Mouse (Mus musculus) neural tube, embryonic 10.5 days (tissue): ENCODE data around the gene Eml4.

Source experiments
- DNase-seq: peaks from one replicate; pipeline ENCODE4 v3.0.0-alpha.2; 2017; ENCODE audit warnings: low spot score; ENCODE audit errors: extremely low spot score

The Eml4 gene

GRCm38 (mm10) chr17:83379366-83379765 lies 28.6 kb downstream of the Eml4 start:
- DNase-seq: no peak

GRCm38 (mm10) chr17:83379791-83380190 lies 29.1 kb downstream of the Eml4 start:
- DNase-seq: no peak

- no peak for DNase-seq
These were observed 32.0 kb downstream of the Eml4 start for GRCm38 (mm10) chr17:83382752-83383151.

GRCm38 (mm10) chr17:83384981-83385380 lies 34.2 kb downstream of the Eml4 start:
- no peak for DNase-seq

- DNase-seq: no peak
These were observed 36.4 kb downstream of the Eml4 start for GRCm38 (mm10) chr17:83387161-83387560.

GRCm38 (mm10) chr17:83394013-83394412 lies 43.3 kb downstream of the Eml4 start:
- DNase-seq: no peak

GRCm38 (mm10) chr17:83397571-83398100 lies 46.9 kb downstream of the Eml4 start:
- no peak for DNase-seq

- no peak for DNase-seq
These were observed 48.0 kb downstream of the Eml4 start for GRCm38 (mm10) chr17:83398756-83399155.

GRCm38 (mm10) chr17:83430607-83431006 lies 79.9 kb downstream of the Eml4 start:
- no peak for DNase-seq

GRCm38 (mm10) chr17:83443406-83443805 lies 92.7 kb downstream of the Eml4 start:
- no peak for DNase-seq

- DNase-seq: no peak
These were observed 98.9 kb downstream of the Eml4 start for GRCm38 (mm10) chr17:83449583-83449982.

- no peak for DNase-seq
These were observed 100.6 kb downstream of the Eml4 start for GRCm38 (mm10) chr17:83451367-83451766.

- no peak for DNase-seq
These were observed 101.1 kb downstream of the Eml4 start for GRCm38 (mm10) chr17:83451796-83452195.

GRCm38 (mm10) chr17:83452451-83452850 lies 101.7 kb downstream of the Eml4 start:
- DNase-seq: no peak

- no peak for DNase-seq
These were observed 102.9 kb downstream of the Eml4 start for GRCm38 (mm10) chr17:83453587-83453986.

- no peak for DNase-seq
These were observed 106.5 kb downstream of the Eml4 start for GRCm38 (mm10) chr17:83457271-83457670.

- DNase-seq: no peak
These were observed 115.2 kb downstream of the Eml4 start for GRCm38 (mm10) chr17:83465969-83466368.

- DNase-seq: no peak
These were observed 116.0 kb downstream of the Eml4 start for GRCm38 (mm10) chr17:83466697-83467251.

GRCm38 (mm10) chr17:83469586-83469985 lies 118.9 kb downstream of the Eml4 start:
- DNase-seq: no peak

- no peak for DNase-seq
These were observed 126.4 kb downstream of the Eml4 start for GRCm38 (mm10) chr17:83477089-83477488.

GRCm38 (mm10) chr17:83481551-83481950 lies 130.8 kb downstream of the Eml4 start:
- DNase-seq: no peak

GRCm38 (mm10) chr17:83482817-83483536 lies 132.2 kb downstream of the Eml4 start:
- DNase-seq: no peak

- no peak for DNase-seq
These were observed 133.1 kb downstream of the Eml4 start for GRCm38 (mm10) chr17:83483784-83484183.
